Mouse (Mus musculus) layer of hippocampus, adult 2 months (tissue): Measurements from ENCODE around the gene Slc25a39. TPM values are rescaled to one million over a fixed set of nuclear protein-coding genes. Genes with fewer than 3 reads are reported as not detected.
A peak's percentile ranks its signal among the peaks of the same experiment; 100 is the strongest.
"Not testable (repeated sequence)": the region's sequence is repeated elsewhere in the genome, so short reads cannot be mapped to it uniquely, and the experiment has no call there.

ENCODE experiments used
- DNase-seq, 2 experiments: peaks; one replicate each; pipeline ENCODE4 v3.0.0; 2022; ENCODE audit warnings: low spot score in 2 of 2
- H3K27ac ChIP-seq: fragments of 200-600 bp; 2 replicates; pipeline ENCODE4 v1.8.1; 2022
- H3K4me3 ChIP-seq: fragments of 200-600 bp; 2 replicates; pipeline ENCODE4 v1.8.1; 2022; ENCODE audit warnings: mild to moderate bottlenecking
- CTCF ChIP-seq: fragments of 200-600 bp; conservative IDR thresholded peaks from 2 replicates; pipeline ENCODE4 v1.8.1; 2022; ENCODE audit warnings: antibody characterized with exemption, mild to moderate bottlenecking, moderate library complexity
- total RNA-seq, 2 experiments: library from RNA; stranded (reverse); gene quantifications; 2 replicates each; pipeline ENCODE4 v1.2.3; 2021

Gene Slc25a39
- total RNA-seq, 2 experiments from 2014 or later, result 62.5 to 62.6 TPM

- DNase-seq, result no peak
- Histone ChIP-seq H3K4me3 (no peak overlapping the region), H3K27ac (no peak overlapping the region)
- TF ChIP-seq CTCF, result peak; percentile 58
These were observed 30.6 kb downstream of the Slc25a39 start for GRCm38 (mm10) chr11:102377186-102377585.

GRCm38 (mm10) chr11:102376196-102376835, 31.4 kb downstream of the Slc25a39 start:
- no peak overlapping the region for H3K4me3 ChIP-seq
- TF ChIP-seq CTCF, result no peak
- H3K27ac ChIP-seq, result no peak overlapping the region
- DNase-seq, result no peak

GRCm38 (mm10) chr11:102375196-102376173, 32.3 kb downstream of the Slc25a39 start:
- H3K27ac ChIP-seq, result no peak overlapping the region
- no peak for TF ChIP-seq CTCF
- no peak for DNase-seq
- peak overlapping the region; percentile 13; the same call in 1 of the 2 replicates for H3K4me3 ChIP-seq

GRCm38 (mm10) chr11:102374108-102374725, 33.5 kb downstream of the Slc25a39 start:
- Histone ChIP-seq H3K27ac (no peak overlapping the region), H3K4me3 (no peak overlapping the region)
- no peak for DNase-seq
- no peak for TF ChIP-seq CTCF

GRCm38 (mm10) chr11:102373646-102374045, 34.1 kb downstream of the Slc25a39 start:
- no peak overlapping the region for H3K4me3 ChIP-seq
- no peak for DNase-seq
- no peak for TF ChIP-seq CTCF
- no peak overlapping the region for H3K27ac ChIP-seq

- Histone ChIP-seq H3K4me3 (no peak overlapping the region), H3K27ac (no peak overlapping the region)
- TF ChIP-seq CTCF, result no peak
- DNase-seq, result no peak
These were observed 34.8 kb downstream of the Slc25a39 start for GRCm38 (mm10) chr11:102372936-102373335.

GRCm38 (mm10) chr11:102371926-102372685, 35.6 kb downstream of the Slc25a39 start:
- Histone ChIP-seq H3K27ac (no peak overlapping the region), H3K4me3 (no peak overlapping the region)
- no peak for TF ChIP-seq CTCF
- no peak for DNase-seq

GRCm38 (mm10) chr11:102370285-102370684, 37.5 kb downstream of the Slc25a39 start:
- no peak for DNase-seq
- no peak overlapping the region for H3K27ac ChIP-seq
- no peak for TF ChIP-seq CTCF
- H3K4me3 ChIP-seq, result no peak overlapping the region

GRCm38 (mm10) chr11:102369263-102369662, 38.5 kb downstream of the Slc25a39 start:
- Histone ChIP-seq H3K4me3 (no peak overlapping the region), H3K27ac (no peak overlapping the region)
- TF ChIP-seq CTCF, result no peak
- no peak for DNase-seq

GRCm38 (mm10) chr11:102368347-102368746, 39.4 kb downstream of the Slc25a39 start:
- DNase-seq, result no peak
- Histone ChIP-seq H3K27ac (no peak overlapping the region), H3K4me3 (no peak overlapping the region)
- TF ChIP-seq CTCF, result no peak

GRCm38 (mm10) chr11:102367504-102368280, 40.1 kb downstream of the Slc25a39 start:
- Histone ChIP-seq H3K27ac (no peak overlapping the region), H3K4me3 (no peak overlapping the region)
- TF ChIP-seq CTCF, result no peak
- no peak for DNase-seq

- H3K4me3 ChIP-seq, DNase-seq, H3K27ac ChIP-seq: not testable (repeated sequence)
These were observed 41.6 kb downstream of the Slc25a39 start, which contains the start of gene Slc4a1 for GRCm38 (mm10) chr11:102366103-102366502. Gene Slc4a1 (minus strand): TSS chr11:102366203.
